Mouse (Mus musculus) layer of hippocampus, adult 11-12 months (tissue): ENCODE data around the gene Dagla.

Experiments
- DNase-seq: peaks from one replicate; pipeline ENCODE4 v3.0.0; 2022; ENCODE audit warnings: low spot score

Gene Dagla

GRCm38 (mm10) chr19:10304810-10305544 lies at the start of gene Dagla:
Gene Dagla (minus strand): TSS chr19:10304877.
- peak; percentile 84 for DNase-seq

GRCm38 (mm10) chr19:10352218-10352617 lies 47.5 kb upstream of the Dagla start:
- no peak for DNase-seq

- no peak for DNase-seq
Measured at GRCm38 (mm10) chr19:10347628-10348273, 43.1 kb upstream of the Dagla start.

GRCm38 (mm10) chr19:10345696-10346095 lies 41.0 kb upstream of the Dagla start:
- no peak for DNase-seq

- no peak for DNase-seq
Measured at GRCm38 (mm10) chr19:10343866-10344265, 39.2 kb upstream of the Dagla start.

DNA sequence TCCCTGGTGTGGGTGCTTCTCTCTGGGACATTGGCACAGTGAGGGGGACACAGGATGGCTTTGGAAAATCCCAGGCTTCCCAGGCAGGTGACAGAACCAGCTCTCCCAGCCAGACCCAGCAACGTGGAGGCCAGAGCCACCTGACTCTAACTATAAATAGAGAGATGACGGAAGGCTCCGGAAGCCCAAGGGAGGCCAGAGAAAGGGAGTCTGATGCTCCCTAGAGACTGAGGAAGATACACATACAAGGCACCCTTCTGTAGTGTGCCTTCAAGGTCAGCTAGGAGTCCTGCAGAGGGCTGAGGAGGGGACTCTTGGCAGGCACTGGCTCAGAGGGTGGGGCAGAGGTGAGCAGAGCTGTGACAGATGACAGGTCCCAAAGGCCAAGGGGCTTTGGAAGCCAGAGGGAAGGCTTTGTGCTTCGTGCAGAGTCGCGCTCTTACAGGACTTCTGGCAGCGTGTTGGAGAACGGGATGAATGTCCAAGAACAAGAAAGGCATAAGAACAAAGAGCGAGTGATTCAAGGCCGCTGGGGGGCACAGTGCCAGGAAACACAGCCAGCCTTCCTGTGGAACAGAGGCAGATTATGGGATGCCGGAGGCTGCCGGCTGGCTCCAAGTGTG lies 37.3 kb upstream of the Dagla start:
- peak; percentile 80 for DNase-seq

DNA sequence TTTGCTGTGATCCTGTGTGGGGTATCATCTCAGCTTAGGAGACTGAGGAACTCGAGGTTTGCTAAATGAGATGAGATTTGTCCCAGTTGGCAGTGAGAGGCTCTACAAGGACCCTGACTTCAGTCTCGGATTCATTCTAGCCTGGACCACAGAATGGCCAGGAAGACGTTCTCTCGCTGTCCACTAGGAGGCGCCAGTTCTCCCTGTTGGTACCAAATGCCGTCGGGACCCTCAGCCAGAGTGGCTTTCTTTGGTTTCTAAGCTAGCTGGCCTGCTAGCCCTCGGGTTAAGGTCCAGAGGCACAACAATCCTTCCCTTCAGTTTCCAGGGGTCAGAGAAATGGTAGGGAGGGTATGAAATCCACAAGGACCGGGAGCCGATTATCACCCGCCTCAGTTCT lies 36.5 kb upstream of the Dagla start:
- DNase-seq = peak; percentile 67

DNA sequence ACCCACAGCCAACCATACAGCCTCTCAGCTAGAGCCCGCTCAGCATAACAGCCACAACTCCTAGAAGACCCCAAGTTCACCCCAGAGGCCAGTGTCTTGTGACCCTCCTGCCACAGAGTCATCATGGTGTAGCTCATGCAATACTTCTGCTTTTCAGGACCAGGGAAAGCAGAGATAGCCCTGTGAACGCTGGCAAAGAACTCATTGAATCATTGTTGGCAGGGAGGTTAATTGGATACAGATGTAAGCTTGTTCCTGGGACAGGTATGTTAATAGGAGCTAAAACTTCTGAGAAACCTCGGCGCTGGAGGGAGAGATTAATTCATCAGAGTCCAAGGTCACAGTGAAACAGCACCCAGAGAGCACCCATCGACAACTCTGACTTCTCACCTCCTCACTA lies 36.0 kb upstream of the Dagla start:
- DNase-seq = no peak

- no peak for DNase-seq
Measured at GRCm38 (mm10) chr19:10339271-10339670, 34.6 kb upstream of the Dagla start.

DNA sequence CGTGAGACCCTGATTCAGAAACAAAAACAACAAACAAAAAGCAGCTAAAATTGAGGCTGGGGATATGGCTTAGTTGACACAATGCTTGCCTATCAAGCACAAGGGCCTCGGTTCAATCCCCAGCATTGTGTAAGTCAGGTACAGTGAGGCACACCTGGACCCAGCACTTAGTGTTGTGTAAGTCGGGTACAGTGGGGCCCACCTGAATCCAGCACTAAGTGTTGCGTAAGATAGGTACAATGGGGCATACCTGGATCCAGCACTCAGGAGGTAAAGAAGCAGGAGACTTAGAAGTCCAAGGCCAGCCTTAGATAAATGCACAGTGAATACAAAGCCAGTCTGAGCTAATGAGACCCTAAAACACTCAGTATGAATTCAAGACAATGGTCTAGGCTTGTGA lies 34.0 kb upstream of the Dagla start:
- no peak for DNase-seq

DNA sequence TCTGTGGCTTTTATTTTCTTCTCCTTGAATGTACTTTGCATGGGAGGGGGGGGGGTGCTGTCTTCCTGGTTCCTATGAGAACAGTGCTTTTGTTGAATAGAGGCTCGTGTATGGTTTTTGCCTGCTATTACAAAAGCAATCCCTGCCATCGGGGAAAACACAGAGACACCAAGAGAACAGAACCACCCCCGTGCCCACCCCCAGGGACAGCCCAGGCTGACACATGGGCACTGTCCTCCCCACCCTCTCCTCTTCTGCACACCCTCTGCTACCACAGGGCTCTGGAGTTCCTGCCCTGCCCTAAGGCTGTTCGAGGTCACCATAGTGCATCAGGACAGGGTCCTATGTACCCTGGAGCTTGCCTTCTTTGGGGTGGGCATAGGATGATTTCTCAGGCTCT lies 29.8 kb upstream of the Dagla start:
- DNase-seq = peak; percentile 48

GRCm38 (mm10) chr19:10333545-10334252 lies 29.0 kb upstream of the Dagla start:
- DNase-seq = peak; percentile 83

DNA sequence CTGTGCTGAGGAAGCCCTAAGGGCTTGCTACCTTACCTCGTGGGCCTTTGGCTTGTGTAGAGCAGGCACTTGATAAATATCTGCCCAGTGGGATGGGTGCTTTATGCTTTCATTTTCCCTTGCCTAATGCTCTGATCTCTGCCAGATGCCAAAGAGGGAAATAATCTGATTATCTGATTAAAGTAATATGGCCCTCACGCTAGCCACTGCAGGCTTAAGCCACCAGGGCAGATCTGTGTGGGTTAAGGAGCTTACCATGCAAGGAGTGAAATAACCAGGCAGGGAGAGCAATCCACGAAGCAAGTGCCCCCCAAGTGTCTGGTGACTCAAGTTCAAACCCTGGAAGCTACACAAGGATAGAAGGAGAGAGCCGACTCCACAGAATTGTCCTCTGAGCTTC lies 27.0 kb upstream of the Dagla start:
- DNase-seq = no peak

GRCm38 (mm10) chr19:10329033-10329432 lies 24.4 kb upstream of the Dagla start:
- no peak for DNase-seq

DNA sequence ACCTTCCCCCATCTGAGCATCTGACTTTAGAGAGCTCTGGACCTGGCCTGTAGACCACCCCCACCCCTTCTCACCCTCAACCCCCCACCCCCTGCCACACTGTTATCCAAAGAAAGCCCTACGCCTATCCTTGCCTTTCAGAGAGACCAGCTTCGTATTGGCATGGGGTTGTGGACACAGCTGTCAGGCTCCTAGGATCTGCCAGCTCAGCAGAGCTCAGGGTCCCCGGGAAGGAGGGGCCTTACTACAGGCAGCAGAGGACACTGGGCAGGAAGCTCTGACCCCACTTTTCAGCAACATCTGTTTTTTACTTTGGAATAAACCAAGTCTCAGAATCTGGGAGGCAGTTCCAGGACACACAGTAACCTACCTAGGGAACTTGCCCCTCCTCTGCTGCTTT lies 21.9 kb upstream of the Dagla start:
- DNase-seq = no peak

DNA sequence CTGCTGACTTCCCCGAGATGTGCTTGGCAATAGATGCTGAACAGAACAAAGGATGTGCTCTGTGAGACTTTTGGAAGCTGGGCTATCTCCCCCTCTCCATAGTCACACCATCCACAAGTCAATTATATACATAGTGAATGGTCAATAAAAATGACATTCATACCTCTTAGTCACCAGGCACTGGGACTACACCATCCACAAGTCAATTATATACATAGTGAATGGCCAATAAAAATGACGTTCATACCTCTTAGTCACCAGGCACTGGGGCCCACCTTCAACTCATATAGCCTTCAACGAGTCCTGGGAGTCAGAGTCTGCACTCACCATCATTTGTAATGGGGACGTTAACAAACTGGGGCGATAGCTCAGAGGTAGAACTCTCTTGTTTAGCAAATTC lies 19.2 kb upstream of the Dagla start:
- no peak for DNase-seq

DNA sequence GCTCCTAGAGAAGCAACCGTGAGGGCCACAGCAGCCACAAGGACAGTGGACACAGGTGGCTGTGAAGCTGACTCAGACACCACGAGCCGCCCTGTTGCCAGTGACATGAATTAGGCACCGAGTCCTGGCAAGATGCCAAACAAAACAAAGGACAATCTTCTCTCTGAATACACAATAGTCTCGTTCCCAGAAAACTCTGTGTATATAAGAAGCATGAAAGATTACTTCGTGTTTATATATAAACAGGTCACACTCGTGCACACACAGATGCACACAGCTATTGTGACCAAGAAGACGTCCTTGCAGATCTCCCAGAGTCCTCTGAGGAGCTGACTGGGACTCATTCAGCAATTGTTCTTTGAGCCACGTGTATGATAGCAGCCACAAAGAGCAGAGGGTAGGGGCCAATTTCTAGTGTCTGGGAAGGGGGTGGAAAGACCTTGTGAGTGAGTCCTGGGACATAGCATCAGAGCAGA lies 18.7 kb upstream of the Dagla start:
- peak; percentile 38 for DNase-seq

- no peak for DNase-seq
Measured at GRCm38 (mm10) chr19:10317795-10318194, 13.1 kb upstream of the Dagla start.

- DNase-seq = no peak
Measured at GRCm38 (mm10) chr19:10317358-10317757, 12.7 kb upstream of the Dagla start.

- DNase-seq = no peak
Measured at GRCm38 (mm10) chr19:10316956-10317355, 12.3 kb upstream of the Dagla start.

- DNase-seq = no peak
Measured at GRCm38 (mm10) chr19:10312072-10312471, 7.4 kb upstream of the Dagla start.

DNA sequence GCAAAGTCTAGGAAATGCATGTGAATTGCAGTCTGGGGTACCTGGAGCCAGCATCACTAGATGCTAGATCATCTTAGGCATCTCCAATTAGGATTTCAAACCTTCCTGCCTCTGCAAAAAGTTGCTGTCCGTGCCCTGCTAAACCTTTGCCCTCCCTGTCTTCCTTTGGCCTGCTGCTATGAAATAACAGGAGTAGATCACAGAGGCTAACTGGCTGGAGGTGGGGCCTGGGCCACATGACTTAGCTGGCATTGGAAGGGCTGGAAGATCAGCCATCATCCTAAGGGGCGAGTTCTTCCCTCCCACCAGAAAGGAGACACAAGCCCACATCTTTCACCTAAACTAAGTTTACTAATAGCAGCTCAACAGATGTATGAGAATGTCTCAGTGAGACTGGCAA lies 4.3 kb upstream of the Dagla start:
- DNase-seq = no peak

GRCm38 (mm10) chr19:10307941-10308340 lies 3.3 kb upstream of the Dagla start:
- DNase-seq = no peak
